Mouse (Mus musculus): ENCODE measurements at regions not wholly inside any gene's neighbourhood (a gene's known extent, or its start where the extent isn't known, plus 50 kb on each side); places are given as distances from the start of the nearest gene placed in this dataset.
A peak's percentile ranks its signal among the peaks of the same experiment; 100 is the strongest.

GRCm38 (mm10) chr12:69447322-69447827 is 75.1 kb upstream of the Gm9887 start:
- 33% methylated on average over 9 of the region's 9 CpGs for WGBS
- Histone ChIP-seq H3K27me3 (no peaks in the 10 kb centered on the region; the same call in 1 of the 2 replicates), H3K4me3 (peak overlapping the region; percentile 12), H3K9ac (peak overlapping the region; percentile 31), H3K9me3 (0 out of 2 replicates have a peak, but pooled peaks cover 2% of the 10 kb centered on the region), H3K4me1 (peaks cover 41% of the 10 kb centered on the region), H3K36me3 (no peaks in the 10 kb centered on the region), H3K4me2 (peak overlapping the region; percentile 55), H3K27ac (peak overlapping the region; percentile 74)
- 0 out of 2 replicates have a peak, but pooled peaks have one; percentile 4 for ATAC-seq (ENCODE audit: borderline replicate concordance, extremely low read depth, low FRiP score, low TSS enrichment)

- H3K9me3 ChIP-seq: 0 out of 2 replicates have a peak, but pooled peaks cover 2% of the 10 kb centered on the region
- H3K4me2 ChIP-seq: peak overlapping the region; percentile 55
- no peaks in the 10 kb centered on the region; the same call in 1 of the 2 replicates for H3K27me3 ChIP-seq
- peak overlapping the region; percentile 31 for H3K9ac ChIP-seq
- no peaks in the 10 kb centered on the region for H3K36me3 ChIP-seq
- peak overlapping the region; percentile 74 for H3K27ac ChIP-seq
- peaks cover 44% of the 10 kb centered on the region for H3K4me1 ChIP-seq
- 16% methylated on average over 17 of the region's 17 CpGs for WGBS
- peak; percentile 84 for ATAC-seq (ENCODE audit: borderline replicate concordance, extremely low read depth, low FRiP score, low TSS enrichment)
- H3K4me3 ChIP-seq: peak overlapping the region; percentile 12
These were observed 74.4 kb upstream of the Gm9887 start for GRCm38 (mm10) chr12:69446468-69447321.

DNA sequence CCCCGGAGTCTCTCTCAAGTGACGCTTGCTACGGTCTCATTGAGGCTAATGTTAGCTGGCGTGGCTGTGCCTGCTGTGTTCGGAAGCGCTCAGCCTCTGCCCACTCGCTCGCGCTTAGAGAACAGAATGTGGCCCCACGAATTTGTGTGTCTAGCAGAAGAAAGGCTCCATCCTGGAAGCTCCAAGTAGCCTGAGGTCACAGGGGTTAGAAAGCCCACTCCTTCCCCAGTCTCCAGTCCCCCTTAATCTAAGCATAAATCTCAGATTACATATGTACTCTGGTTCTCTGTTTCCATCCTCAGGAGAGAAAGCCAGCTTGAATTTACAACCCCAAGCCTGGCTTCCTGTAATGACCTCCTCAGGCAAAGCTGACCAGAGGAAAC is 73.8 kb upstream of the Gm9887 start:
- H3K9me3 ChIP-seq: 0 out of 2 replicates have a peak, but pooled peaks cover 2% of the 10 kb centered on the region
- WGBS: 34% methylated on average over 10 of the region's 10 CpGs
- no peaks in the 10 kb centered on the region for H3K36me3 ChIP-seq
- peaks cover 40% of the 10 kb centered on the region for H3K4me1 ChIP-seq
- H3K4me2 ChIP-seq: peak overlapping the region; percentile 55
- H3K27ac ChIP-seq: peak overlapping the region; percentile 74
- H3K27me3 ChIP-seq: no peaks in the 10 kb centered on the region; the same call in 1 of the 2 replicates
- ATAC-seq (ENCODE audit: borderline replicate concordance, extremely low read depth, low FRiP score, low TSS enrichment): 0 out of 2 replicates have a peak, but pooled peaks have one; percentile 2
- H3K4me3 ChIP-seq: peak overlapping the region; percentile 12
- H3K9ac ChIP-seq: peak overlapping the region; percentile 22; the same call in 1 of the 2 replicates

DNA sequence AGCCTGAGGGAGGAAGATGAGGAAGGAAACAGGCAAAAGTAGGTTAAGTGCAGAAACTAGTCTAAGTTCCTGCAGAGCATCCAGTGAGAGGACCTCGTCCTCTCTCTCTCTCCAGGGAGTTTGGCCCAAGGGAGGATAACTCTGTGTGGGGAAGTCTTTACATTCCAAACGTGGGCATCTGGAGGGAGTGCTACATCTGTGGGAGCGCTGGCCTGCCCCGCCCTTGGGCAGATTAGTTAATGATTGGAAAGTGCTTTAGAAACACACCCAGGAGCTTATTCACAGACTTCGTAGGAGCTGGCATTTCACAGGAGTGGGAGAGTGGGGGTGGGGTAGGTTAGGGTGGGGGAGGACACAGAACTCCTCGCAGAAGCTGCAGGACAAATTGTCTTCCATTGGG is 70.1 kb upstream of the Gm9887 start:
- Histone ChIP-seq H3K4me1 (peaks cover 18% of the 10 kb centered on the region), H3K27ac (no peak overlapping the region), H3K4me2 (no peak overlapping the region), H3K4me3 (no peak overlapping the region), H3K9ac (no peak overlapping the region), H3K27me3 (no peaks in the 10 kb centered on the region), H3K9me3 (0 out of 2 replicates have a peak, but pooled peaks cover 2% of the 10 kb centered on the region), H3K36me3 (no peaks in the 10 kb centered on the region)
- WGBS: 23% methylated on average over 6 of the region's 6 CpGs
- ATAC-seq (ENCODE audit: borderline replicate concordance, extremely low read depth, low FRiP score, low TSS enrichment): no peak

DNA sequence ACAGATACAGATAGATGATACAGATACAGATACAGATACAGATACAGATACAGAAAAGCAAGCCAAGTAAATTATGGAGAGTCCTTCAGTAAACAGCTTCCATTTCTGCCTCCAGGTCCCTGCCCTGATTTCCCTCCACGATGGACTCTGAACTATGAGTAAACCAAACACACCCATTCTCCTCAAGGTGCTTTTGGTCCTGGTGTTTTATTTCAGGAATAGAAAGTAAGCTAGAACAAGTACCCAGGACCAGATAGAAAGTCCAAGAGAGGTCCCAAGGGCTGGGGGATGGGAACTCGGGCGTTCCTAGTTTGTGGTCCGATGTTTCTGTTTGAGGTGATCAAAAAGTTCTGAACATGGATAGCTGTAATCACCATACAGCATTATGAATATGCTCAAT is 69.5 kb upstream of the Gm9887 start:
- H3K27me3 ChIP-seq: no peaks in the 10 kb centered on the region
- H3K27ac ChIP-seq: no peak overlapping the region
- no peak overlapping the region for H3K4me3 ChIP-seq
- no peak overlapping the region for H3K4me2 ChIP-seq
- ATAC-seq (ENCODE audit: borderline replicate concordance, extremely low read depth, low FRiP score, low TSS enrichment): no peak
- no peaks in the 10 kb centered on the region for H3K36me3 ChIP-seq
- H3K9me3 ChIP-seq: 0 out of 2 replicates have a peak, but pooled peaks cover 2% of the 10 kb centered on the region
- no peak overlapping the region for H3K9ac ChIP-seq
- WGBS: 72% methylated on average over 4 of the region's 4 CpGs
- H3K4me1 ChIP-seq: peaks cover 12% of the 10 kb centered on the region

- no peak for ATAC-seq (ENCODE audit: borderline replicate concordance, extremely low read depth, low FRiP score, low TSS enrichment)
- WGBS: 61% methylated on average over 5 of the region's 5 CpGs
- Histone ChIP-seq H3K9me3 (0 out of 2 replicates have a peak, but pooled peaks cover 3% of the 10 kb centered on the region), H3K4me2 (no peak overlapping the region), H3K9ac (no peak overlapping the region), H3K4me3 (no peak overlapping the region), H3K27me3 (no peaks in the 10 kb centered on the region), H3K36me3 (no peaks in the 10 kb centered on the region), H3K4me1 (peaks cover 12% of the 10 kb centered on the region), H3K27ac (peak overlapping the region; percentile 81)
These were observed 66.0 kb upstream of the Gm9887 start for GRCm38 (mm10) chr12:69438271-69438670.

DNA sequence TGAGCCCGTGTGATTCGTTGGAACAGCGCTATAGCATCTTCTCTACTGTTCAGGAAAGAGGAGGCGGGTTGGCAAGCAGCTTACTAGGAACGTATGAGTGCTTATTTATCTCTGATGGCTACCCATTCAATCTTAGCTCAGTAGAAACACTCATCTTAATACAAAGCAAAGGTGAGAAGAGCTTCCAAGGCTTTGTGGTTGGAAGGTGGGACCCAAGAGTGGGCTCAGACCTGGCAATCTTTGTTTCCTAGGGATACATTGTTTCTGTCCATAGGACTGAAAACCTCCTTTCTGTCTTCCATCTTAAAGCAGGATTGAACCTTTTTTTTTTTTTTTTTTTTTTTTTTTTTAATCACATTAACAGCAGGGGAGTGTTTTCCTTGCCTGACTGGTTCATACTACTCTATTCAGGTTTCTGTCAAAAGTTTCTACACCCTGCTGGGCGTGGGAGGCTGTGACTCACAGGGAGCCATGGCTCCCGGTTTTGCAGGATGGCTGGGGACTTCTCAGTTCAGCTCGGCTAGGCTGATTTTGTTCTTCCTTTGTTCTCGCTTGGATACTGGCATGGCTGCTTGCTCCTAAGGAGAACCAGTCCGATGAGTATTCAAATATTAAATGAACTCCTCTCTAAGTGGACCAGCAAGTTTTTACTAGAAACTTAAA is 64.7 kb upstream of the Gm9887 start:
- peak; percentile 73; the same call in 1 of the 2 replicates for ATAC-seq (ENCODE audit: borderline replicate concordance, extremely low read depth, low FRiP score, low TSS enrichment)
- H3K4me2 ChIP-seq: no peak overlapping the region
- H3K4me3 ChIP-seq: no peak overlapping the region
- H3K36me3 ChIP-seq: no peaks in the 10 kb centered on the region
- peaks cover 12% of the 10 kb centered on the region for H3K4me1 ChIP-seq
- 47% methylated on average over 10 of the region's 10 CpGs for WGBS
- peak overlapping the region; percentile 81 for H3K27ac ChIP-seq
- H3K27me3 ChIP-seq: no peaks in the 10 kb centered on the region
- H3K9me3 ChIP-seq: 0 out of 2 replicates have a peak, but pooled peaks cover 3% of the 10 kb centered on the region
- no peak overlapping the region for H3K9ac ChIP-seq

DNA sequence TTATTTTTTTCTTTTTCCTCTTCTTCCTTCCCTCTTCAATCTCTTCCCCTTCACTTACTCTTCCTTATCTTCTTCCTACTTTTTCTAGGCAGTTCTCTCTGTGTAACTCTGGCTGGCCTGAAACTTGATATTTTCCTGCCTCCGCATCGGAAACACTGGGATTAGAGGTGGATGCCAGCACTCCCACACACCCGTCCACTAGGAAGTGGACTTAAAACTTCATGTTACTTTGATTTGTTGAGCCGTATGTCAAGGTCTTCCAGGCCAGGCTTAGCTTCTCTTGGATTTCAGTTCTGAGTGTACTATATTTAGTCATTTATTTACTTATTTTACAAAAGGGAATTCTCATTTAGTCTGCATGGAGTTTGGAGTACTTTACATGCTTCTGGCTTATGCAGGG is 62.1 kb upstream of the Gm9887 start:
- no peak for ATAC-seq (ENCODE audit: borderline replicate concordance, extremely low read depth, low FRiP score, low TSS enrichment)
- H3K4me1 ChIP-seq: peaks cover 15% of the 10 kb centered on the region
- no peaks in the 10 kb centered on the region for H3K36me3 ChIP-seq
- H3K9ac ChIP-seq: no peak overlapping the region
- H3K4me3 ChIP-seq: no peak overlapping the region
- WGBS: 17% methylated on average over 4 of the region's 4 CpGs
- 0 out of 2 replicates have a peak, but pooled peaks cover 3% of the 10 kb centered on the region for H3K9me3 ChIP-seq
- H3K27me3 ChIP-seq: no peaks in the 10 kb centered on the region
- H3K27ac ChIP-seq: peak overlapping the region; percentile 55
- H3K4me2 ChIP-seq: no peak overlapping the region

GRCm38 (mm10) chr12:69432086-69432485 is 59.8 kb upstream of the Gm9887 start:
- peaks cover 15% of the 10 kb centered on the region for H3K4me1 ChIP-seq
- no peak overlapping the region for H3K4me2 ChIP-seq
- ATAC-seq (ENCODE audit: borderline replicate concordance, extremely low read depth, low FRiP score, low TSS enrichment): no peak; the same call in 1 of the 2 replicates
- no peaks in the 10 kb centered on the region for H3K36me3 ChIP-seq
- H3K9me3 ChIP-seq: 0 out of 2 replicates have a peak, but pooled peaks cover 3% of the 10 kb centered on the region
- no peak overlapping the region for H3K4me3 ChIP-seq
- no peaks in the 10 kb centered on the region for H3K27me3 ChIP-seq
- 19% methylated on average over 7 of the region's 7 CpGs for WGBS
- no peak overlapping the region for H3K9ac ChIP-seq
- H3K27ac ChIP-seq: peak overlapping the region; percentile 53

GRCm38 (mm10) chr12:69428108-69428507 is 55.9 kb upstream of the Gm9887 start:
- no peak for ATAC-seq (ENCODE audit: borderline replicate concordance, extremely low read depth, low FRiP score, low TSS enrichment)
- WGBS: 81% methylated on average over 6 of the region's 6 CpGs
- no peak overlapping the region for H3K27ac ChIP-seq
- H3K9me3 ChIP-seq: no peaks in the 10 kb centered on the region
- H3K9ac ChIP-seq: no peak overlapping the region
- H3K4me1 ChIP-seq: peaks cover 24% of the 10 kb centered on the region
- no peaks in the 10 kb centered on the region for H3K36me3 ChIP-seq
- H3K4me2 ChIP-seq: no peak overlapping the region
- no peak overlapping the region for H3K4me3 ChIP-seq
- H3K27me3 ChIP-seq: no peaks in the 10 kb centered on the region

- ATAC-seq (ENCODE audit: borderline replicate concordance, extremely low read depth, low FRiP score, low TSS enrichment): no peak
- no peaks in the 10 kb centered on the region for H3K27me3 ChIP-seq
- no peaks in the 10 kb centered on the region for H3K9me3 ChIP-seq
- whole genome bisulfite sequencing: 75% methylated on average over 3 of the region's 3 CpGs
- no peak overlapping the region for H3K4me3 ChIP-seq
- H3K4me2 ChIP-seq: no peak overlapping the region
- peaks cover 19% of the 10 kb centered on the region for H3K4me1 ChIP-seq
- H3K9ac ChIP-seq: no peak overlapping the region
- no peak overlapping the region for H3K27ac ChIP-seq
- H3K36me3 ChIP-seq: no peaks in the 10 kb centered on the region
These were observed 53.4 kb upstream of the Gm9887 start for GRCm38 (mm10) chr12:69425610-69426009.
